Mouse (Mus musculus): ENCODE results near the gene 2310034G01Rik. TPM values are rescaled to one million over a fixed set of nuclear protein-coding genes. Genes with fewer than 3 reads are reported as not detected.

The 2310034G01Rik gene
- polyA plus RNA-seq (2016; fragmentation: Nextera tagmentation; extraction: Ambion mirVana) = 1.1 and 1.4 TPM in 2 replicates

GRCm38 (mm10) chr19:46350168-46350932, at the start of gene 2310034G01Rik:
Gene 2310034G01Rik, minus strand, starts transcription at chr19:46350302.
- 64% methylated on average over 10 of the region's 10 CpGs for WGBS
- Histone ChIP-seq H3K27me3 (ENCODE audit: insufficient read depth, poor library complexity, severe bottlenecking) (peaks cover 62% of the 10 kb centered on the region), H3K27ac (peak within 1 kb of the TSS; percentile 89)

GRCm38 (mm10) chr19:46399886-46400285, 49.8 kb upstream of the 2310034G01Rik start:
- 87% methylated on average over 7 of the region's 7 CpGs for WGBS
- peaks cover 42% of the 10 kb centered on the region for H3K36me3 ChIP-seq
- no peak for DNase-seq (ENCODE audit: low spot score)
- no peaks in the 10 kb centered on the region for H3K9me3 ChIP-seq
- H3K27me3 ChIP-seq (ENCODE audit: insufficient read depth, poor library complexity, severe bottlenecking) = no peaks in the 10 kb centered on the region
- no peak overlapping the region for H3K4me3 ChIP-seq
- H3K27ac ChIP-seq = no peak overlapping the region
- peaks cover 36% of the 10 kb centered on the region for H3K4me1 ChIP-seq (replicated peaks)

More at GRCm38 (mm10) chr19:46350168-46350932, at the start of gene 2310034G01Rik:
- no peaks in the 10 kb centered on the region for H3K36me3 ChIP-seq
- no peak for DNase-seq (ENCODE audit: low spot score)
- peaks cover 22% of the 10 kb centered on the region for H3K4me1 ChIP-seq (replicated peaks)
- H3K4me3 ChIP-seq = peak within 1 kb of the TSS; percentile 73
- H3K9me3 ChIP-seq = no peaks in the 10 kb centered on the region

GRCm38 (mm10) chr19:46399372-46399771, 49.3 kb upstream of the 2310034G01Rik start:
- no peak for DNase-seq (ENCODE audit: low spot score)
- Histone ChIP-seq H3K4me3 (no peak overlapping the region), H3K9me3 (no peaks in the 10 kb centered on the region), H3K27ac (no peak overlapping the region), H3K4me1 (replicated peaks) (peaks cover 40% of the 10 kb centered on the region), H3K27me3 (ENCODE audit: insufficient read depth, poor library complexity, severe bottlenecking) (no peaks in the 10 kb centered on the region), H3K36me3 (peaks cover 36% of the 10 kb centered on the region)
- WGBS = 87% methylated on average over 6 of the region's 6 CpGs

- H3K4me1 ChIP-seq (replicated peaks) = peaks cover 49% of the 10 kb centered on the region
Measured at GRCm38 (mm10) chr19:46398401-46398800, 48.3 kb upstream of the 2310034G01Rik start.

GRCm38 (mm10) chr19:46397436-46398001, 47.4 kb upstream of the 2310034G01Rik start:
- Histone ChIP-seq H3K4me3 (peak overlapping the region; percentile 88), H3K9me3 (no peaks in the 10 kb centered on the region), H3K36me3 (peaks cover 18% of the 10 kb centered on the region), H3K4me1 (replicated peaks) (peaks cover 52% of the 10 kb centered on the region), H3K27ac (peak overlapping the region; percentile 94), H3K27me3 (ENCODE audit: insufficient read depth, poor library complexity, severe bottlenecking) (no peaks in the 10 kb centered on the region)
- WGBS = 3% methylated on average over 19 of the region's 19 CpGs
- peak; percentile 51 for DNase-seq (ENCODE audit: low spot score)

More at GRCm38 (mm10) chr19:46398401-46398800, 48.3 kb upstream of the 2310034G01Rik start:
- 47% methylated on average over 3 of the region's 3 CpGs for WGBS
- Histone ChIP-seq H3K27me3 (ENCODE audit: insufficient read depth, poor library complexity, severe bottlenecking) (no peaks in the 10 kb centered on the region), H3K27ac (peak overlapping the region; percentile 94; the same call in 1 of the 2 replicates), H3K9me3 (no peaks in the 10 kb centered on the region), H3K36me3 (peaks cover 27% of the 10 kb centered on the region), H3K4me3 (peak overlapping the region; percentile 88)
- no peak for DNase-seq (ENCODE audit: low spot score)

GRCm38 (mm10) chr19:46396686-46397435, 46.8 kb upstream of the 2310034G01Rik start, which contains the start of gene Sufu:
Gene Sufu, plus strand, starts transcription at chr19:46396896.
- no peaks in the 10 kb centered on the region for H3K27me3 ChIP-seq (ENCODE audit: insufficient read depth, poor library complexity, severe bottlenecking)
- peak; percentile 98 for DNase-seq (ENCODE audit: low spot score)
- peaks cover 52% of the 10 kb centered on the region for H3K4me1 ChIP-seq (replicated peaks)
- peaks cover 16% of the 10 kb centered on the region for H3K36me3 ChIP-seq
- under 1% methylated on average over 57 of the region's 57 CpGs for WGBS
- no peaks in the 10 kb centered on the region for H3K9me3 ChIP-seq
- peak within 1 kb of the TSS; percentile 95 for H3K27ac ChIP-seq
- H3K4me3 ChIP-seq = peak within 1 kb of the TSS; percentile 88

GRCm38 (mm10) chr19:46396109-46396508, 46.0 kb upstream of the 2310034G01Rik start:
- Histone ChIP-seq H3K4me1 (replicated peaks) (peaks cover 52% of the 10 kb centered on the region), H3K27me3 (ENCODE audit: insufficient read depth, poor library complexity, severe bottlenecking) (no peaks in the 10 kb centered on the region), H3K9me3 (no peaks in the 10 kb centered on the region), H3K4me3 (peak overlapping the region; percentile 88), H3K27ac (peak overlapping the region; percentile 95; the same call in 1 of the 2 replicates), H3K36me3 (peaks cover 13% of the 10 kb centered on the region)
- DNase-seq (ENCODE audit: low spot score) = no peak
- 16% methylated on average over 8 of the region's 8 CpGs for whole genome bisulfite sequencing

GRCm38 (mm10) chr19:46395109-46396009, 45.3 kb upstream of the 2310034G01Rik start, which contains the start of gene Actr1a:
Gene Actr1a, minus strand, starts transcription at chr19:46395748.
- Histone ChIP-seq H3K4me1 (replicated peaks) (peaks cover 52% of the 10 kb centered on the region), H3K4me3 (peak within 1 kb of the TSS; percentile 88), H3K27me3 (ENCODE audit: insufficient read depth, poor library complexity, severe bottlenecking) (no peaks in the 10 kb centered on the region), H3K27ac (peak within 1 kb of the TSS; percentile 95), H3K36me3 (peaks cover 12% of the 10 kb centered on the region), H3K9me3 (no peaks in the 10 kb centered on the region)
- under 1% methylated on average over 51 of the region's 51 CpGs for WGBS
- peak; percentile 95 for DNase-seq (ENCODE audit: low spot score)

GRCm38 (mm10) chr19:46394712-46395108, 44.6 kb upstream of the 2310034G01Rik start:
- Histone ChIP-seq H3K4me3 (peak overlapping the region; percentile 88), H3K27me3 (ENCODE audit: insufficient read depth, poor library complexity, severe bottlenecking) (no peaks in the 10 kb centered on the region), H3K27ac (peak overlapping the region; percentile 95; the same call in 1 of the 2 replicates), H3K9me3 (no peaks in the 10 kb centered on the region), H3K4me1 (replicated peaks) (peaks cover 49% of the 10 kb centered on the region), H3K36me3 (peaks cover 19% of the 10 kb centered on the region)
- WGBS = 7% methylated on average over 10 of the region's 10 CpGs
- no peak for DNase-seq (ENCODE audit: low spot score)

GRCm38 (mm10) chr19:46392018-46392417, 41.9 kb upstream of the 2310034G01Rik start:
- WGBS = 49% methylated on average over 4 of the region's 4 CpGs

GRCm38 (mm10) chr19:46389872-46390271, 39.8 kb upstream of the 2310034G01Rik start:
- Histone ChIP-seq H3K27ac (no peak overlapping the region), H3K4me3 (no peak overlapping the region), H3K4me1 (replicated peaks) (peaks cover 19% of the 10 kb centered on the region), H3K9me3 (no peaks in the 10 kb centered on the region), H3K36me3 (peaks cover 61% of the 10 kb centered on the region), H3K27me3 (ENCODE audit: insufficient read depth, poor library complexity, severe bottlenecking) (no peaks in the 10 kb centered on the region)
- DNase-seq (ENCODE audit: low spot score) = no peak
- WGBS = 86% methylated on average over 5 of the region's 5 CpGs

More at GRCm38 (mm10) chr19:46392018-46392417, 41.9 kb upstream of the 2310034G01Rik start:
- H3K27ac ChIP-seq = no peak overlapping the region
- H3K4me3 ChIP-seq = no peak overlapping the region
- peaks cover 40% of the 10 kb centered on the region for H3K36me3 ChIP-seq
- no peaks in the 10 kb centered on the region for H3K27me3 ChIP-seq (ENCODE audit: insufficient read depth, poor library complexity, severe bottlenecking)
- no peaks in the 10 kb centered on the region for H3K9me3 ChIP-seq
- peaks cover 29% of the 10 kb centered on the region for H3K4me1 ChIP-seq (replicated peaks)
- DNase-seq (ENCODE audit: low spot score) = peak; percentile 43
